Mouse (Mus musculus) hindbrain, embryonic 11.5 days (tissue): ENCODE results near the gene Vangl1. TPM values are rescaled to one million over a fixed set of nuclear protein-coding genes. Genes with fewer than 3 reads are reported as not detected.

Source experiments
- polyA plus RNA-seq: library from polyadenylated mRNA; unstranded; fragments of >200 nt; fragmentation: Nextera tagmentation; extraction: Ambion mirVana; gene quantifications from 2 replicates; pipeline ENCODE4 v1.2.1, GENCODE M21; 2014

Gene Vangl1
- polyA plus RNA-seq, 1 experiment from 2014 or later, result 12.3 TPM

Other genes with a start within 250 kb of the Vangl1 start
- gene Nhlh2, start 194.6 kb downstream of the Vangl1 start, polyA plus RNA-seq, result 173 and 196 TPM in 2 replicates
- gene Casq2, start 118.3 kb downstream of the Vangl1 start, polyA plus RNA-seq, result 0.76 and 2.1 TPM in 2 replicates